Mouse (Mus musculus) testis, adult 2 months (tissue): ENCODE results near the gene Ube2l6.

Experiments
- CTCF ChIP-seq: fragments of 200-500 bp; IDR thresholded peaks from 2 replicates; pipeline ENCODE4 v1.5.1; 2012; ENCODE audit warnings: low read depth, mild to moderate bottlenecking, inconsistent platforms, low read length, moderate library complexity; ENCODE audit not compliant: control insufficient read depth, insufficient read depth, insufficient replicate concordance
- POLR2A ChIP-seq: fragments of 200-500 bp; IDR thresholded peaks from 2 replicates; pipeline ENCODE4 v1.6.1; 2012; ENCODE audit warnings: low read depth, mild to moderate bottlenecking, inconsistent platforms, low read length, moderate library complexity; ENCODE audit not compliant: control insufficient read depth

DNA sequence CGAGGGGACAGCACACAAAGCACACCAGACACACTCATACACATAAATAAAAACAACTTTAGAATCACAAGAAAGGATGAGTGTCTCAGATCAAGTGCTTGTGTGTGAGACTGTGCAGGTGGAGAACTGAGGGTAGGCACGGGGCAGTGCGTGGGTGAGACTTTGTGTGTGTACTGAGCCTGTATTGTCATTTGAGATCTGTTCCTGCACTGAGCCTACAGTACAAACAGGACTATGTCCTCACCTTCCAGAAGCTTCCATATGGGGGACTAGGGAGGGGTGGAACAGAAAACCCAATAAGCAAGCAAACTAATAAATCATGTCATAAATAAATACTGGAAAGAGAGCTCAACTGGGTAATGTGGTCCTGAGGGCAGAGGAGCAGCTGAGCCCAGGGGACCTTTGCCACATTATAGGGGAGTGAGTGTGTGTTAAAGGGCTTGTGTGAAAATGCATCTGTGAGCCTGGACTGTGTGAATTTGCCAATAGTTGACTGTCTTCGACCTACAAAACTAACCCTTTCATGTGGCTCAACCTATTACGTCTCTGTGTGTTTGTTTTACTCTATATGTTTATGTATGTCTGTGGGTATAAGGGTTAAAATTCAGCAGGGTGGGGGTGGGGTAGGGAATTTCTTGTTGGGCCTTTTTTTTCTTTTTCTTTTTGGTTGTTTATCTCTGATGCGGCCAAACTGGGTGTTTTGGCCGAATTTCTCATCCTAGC is 51.9 kb downstream of the Ube2l6 start:
- TF ChIP-seq POLR2A (no peak), CTCF (no peak)
